Mouse (Mus musculus) left cerebral cortex, adult 8-10 months (tissue): Measurements from ENCODE around the gene Plb1. TPM values are rescaled to one million over a fixed set of nuclear protein-coding genes. Genes with fewer than 3 reads are reported as not detected.
A peak's percentile ranks its signal among the peaks of the same experiment; 100 is the strongest.

ENCODE experiments used
- DNase-seq, 2 experiments: peaks; one replicate each; pipeline ENCODE4 v3.0.0; 2022; ENCODE audit warnings: low spot score in 2 of 2
- total RNA-seq, 4 experiments: library from RNA; stranded (reverse); gene quantifications; 2 replicates each; pipeline ENCODE4 v1.2.4; 2022

The Plb1 gene
- total RNA-seq, 4 experiments from 2014 or later, result 0.54 to 1.7 (median 1.3) TPM

GRCm38 (mm10) chr5:32328139-32328538, 95.6 kb downstream of the Plb1 start:
- DNase-seq, result no peak

GRCm38 (mm10) chr5:32332591-32332990, 100.1 kb downstream of the Plb1 start:
- DNase-seq, result no peak

GRCm38 (mm10) chr5:32335172-32335571, 102.7 kb downstream of the Plb1 start:
- peak in 1 of 2 experiments; percentile 85 for DNase-seq

- DNase-seq, result peak in 1 of 2 experiments; percentile 68
Observed at GRCm38 (mm10) chr5:32336092-32336491, 103.6 kb downstream of the Plb1 start.

GRCm38 (mm10) chr5:32337336-32337735, 104.8 kb downstream of the Plb1 start:
- DNase-seq, result no peak

- no peak for DNase-seq
Observed at GRCm38 (mm10) chr5:32338339-32338738, 105.8 kb downstream of the Plb1 start.

- DNase-seq, result no peak
Observed at GRCm38 (mm10) chr5:32338766-32339165, 106.3 kb downstream of the Plb1 start.

- DNase-seq, result no peak
Observed at GRCm38 (mm10) chr5:32340246-32340645, 107.7 kb downstream of the Plb1 start.

GRCm38 (mm10) chr5:32342711-32343285, 110.3 kb downstream of the Plb1 start:
- DNase-seq, result no peak

- peak; percentile 46 to 77 for DNase-seq
Observed at GRCm38 (mm10) chr5:32346025-32346912, 113.8 kb downstream of the Plb1 start.

GRCm38 (mm10) chr5:32349718-32350117, 117.2 kb downstream of the Plb1 start:
- DNase-seq, result no peak

GRCm38 (mm10) chr5:32350551-32351256, 118.2 kb downstream of the Plb1 start:
- no peak for DNase-seq

- DNase-seq, result no peak
Observed at GRCm38 (mm10) chr5:32351721-32352465, 119.4 kb downstream of the Plb1 start.

- DNase-seq, result no peak
Observed at GRCm38 (mm10) chr5:32352845-32353244, 120.3 kb downstream of the Plb1 start.

GRCm38 (mm10) chr5:32353280-32353679, 120.8 kb downstream of the Plb1 start:
- DNase-seq, result no peak

GRCm38 (mm10) chr5:32360511-32360910, 128.0 kb downstream of the Plb1 start:
- no peak for DNase-seq

- no peak for DNase-seq
Observed at GRCm38 (mm10) chr5:32361441-32362235, 129.1 kb downstream of the Plb1 start.

GRCm38 (mm10) chr5:32369391-32369790, 136.9 kb downstream of the Plb1 start:
- DNase-seq, result no peak

- DNase-seq, result no peak
Observed at GRCm38 (mm10) chr5:32371239-32371638, 138.7 kb downstream of the Plb1 start.

GRCm38 (mm10) chr5:32378546-32378945, 146.0 kb downstream of the Plb1 start:
- no peak for DNase-seq

GRCm38 (mm10) chr5:32388656-32389055, 156.1 kb downstream of the Plb1 start:
- no peak for DNase-seq
